Mouse (Mus musculus): Measurements from ENCODE around the gene Slc2a10. TPM values are rescaled to one million over a fixed set of nuclear protein-coding genes. Genes with fewer than 3 reads are reported as not detected.

The Slc2a10 gene
- polyA plus RNA-seq, 1 experiment from 2014 or later, result 13.9 TPM

- no peak for ATAC-seq (ENCODE audit: insufficient number of reproducible peaks, low FRiP score, low TSS enrichment, low read depth)
- H3K9me3 ChIP-seq, result no peaks in the 10 kb centered on the region
- no peaks in the 10 kb centered on the region for H3K36me3 ChIP-seq
- no peak overlapping the region for H3K27ac ChIP-seq
- no peak overlapping the region for H3K4me2 ChIP-seq
- H3K27me3 ChIP-seq, result peaks cover 31% of the 10 kb centered on the region
- no peak overlapping the region for H3K9ac ChIP-seq
- no peak overlapping the region for H3K4me3 ChIP-seq
- 11% methylated on average over 6 of the region's 6 CpGs for WGBS
- peaks cover 28% of the 10 kb centered on the region for H3K4me1 ChIP-seq
These were observed 63.3 kb downstream of the Slc2a10 start for GRCm38 (mm10) chr2:165566898-165567297.

GRCm38 (mm10) chr2:165567820-165568219, 64.2 kb downstream of the Slc2a10 start:
- Histone ChIP-seq H3K4me1 (peaks cover 28% of the 10 kb centered on the region), H3K27ac (no peak overlapping the region), H3K36me3 (no peaks in the 10 kb centered on the region), H3K4me3 (no peak overlapping the region), H3K4me2 (no peak overlapping the region), H3K9me3 (no peaks in the 10 kb centered on the region), H3K27me3 (peaks cover 29% of the 10 kb centered on the region), H3K9ac (no peak overlapping the region)
- WGBS, result 30% methylated on average over 9 of the region's 9 CpGs
- ATAC-seq (ENCODE audit: insufficient number of reproducible peaks, low FRiP score, low TSS enrichment, low read depth), result no peak

- 57% methylated on average over 6 of the region's 6 CpGs for WGBS
- no peak for ATAC-seq (ENCODE audit: insufficient number of reproducible peaks, low FRiP score, low TSS enrichment, low read depth)
- Histone ChIP-seq H3K36me3 (no peaks in the 10 kb centered on the region), H3K9ac (no peak overlapping the region), H3K27me3 (peaks cover 19% of the 10 kb centered on the region), H3K4me2 (no peak overlapping the region), H3K4me1 (peaks cover 18% of the 10 kb centered on the region), H3K27ac (no peak overlapping the region), H3K4me3 (no peak overlapping the region), H3K9me3 (no peaks in the 10 kb centered on the region)
These were observed 65.3 kb downstream of the Slc2a10 start for GRCm38 (mm10) chr2:165568911-165569310.

Other genes with a start within 250 kb of the Slc2a10 start
- 53.3 and 61.8 TPM in 2 replicates for gene Slc35c2, start 215.9 kb upstream of the Slc2a10 start, polyA plus RNA-seq (2015; fragmentation: Nextera tagmentation; extraction: Ambion mirVana)
- 77.4 and 80.9 TPM in 2 replicates for gene Elmo2, start 177.3 kb upstream of the Slc2a10 start, polyA plus RNA-seq (2015; fragmentation: Nextera tagmentation; extraction: Ambion mirVana)
- 0.30 and 0.58 TPM in 2 replicates for gene Zfp663, start 135.1 kb upstream of the Slc2a10 start, polyA plus RNA-seq (2015; fragmentation: Nextera tagmentation; extraction: Ambion mirVana)
- gene Zfp334, start 115.5 kb upstream of the Slc2a10 start, polyA plus RNA-seq (2015; fragmentation: Nextera tagmentation; extraction: Ambion mirVana), result 5.1 and 6.6 TPM in 2 replicates
- gene Ocstamp, start 103.4 kb upstream of the Slc2a10 start, polyA plus RNA-seq (2015; fragmentation: Nextera tagmentation; extraction: Ambion mirVana), result 0.27 and 0.79 TPM in 2 replicates
- gene Slc13a3, start 30.6 kb upstream of the Slc2a10 start, polyA plus RNA-seq (2015; fragmentation: Nextera tagmentation; extraction: Ambion mirVana), result 0.28 and 0.67 TPM in 2 replicates
- gene Trp53rka, start 10.5 kb upstream of the Slc2a10 start, polyA plus RNA-seq (2015; fragmentation: Nextera tagmentation; extraction: Ambion mirVana), result 37.0 and 41.3 TPM in 2 replicates
- gene Eya2, start 91.2 kb downstream of the Slc2a10 start, polyA plus RNA-seq (2015; fragmentation: Nextera tagmentation; extraction: Ambion mirVana), result 11.4 and 12.8 TPM in 2 replicates

All from limb, embryonic 15.5 days (tissue).